Mouse (Mus musculus): ENCODE results near the gene Chrna5.

DNA sequence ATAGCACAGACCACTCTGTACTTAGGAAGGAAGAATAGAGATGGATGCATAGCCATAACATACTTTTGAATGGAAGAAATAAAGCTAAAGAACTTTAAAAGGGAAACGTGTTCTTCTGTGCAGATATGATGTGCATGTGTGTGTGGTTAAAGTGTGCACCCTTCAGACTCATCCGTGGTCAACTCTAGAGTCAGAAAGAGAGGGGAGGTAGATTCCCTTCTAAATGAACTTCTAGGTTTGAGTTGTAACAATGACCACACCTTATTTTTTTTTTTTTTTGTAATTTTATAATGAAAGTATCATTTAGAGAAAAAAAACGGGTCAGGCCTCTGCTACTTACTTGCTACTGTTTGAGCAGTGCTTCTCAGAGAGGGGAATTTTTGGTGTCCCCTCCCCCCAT is 9.7 kb downstream of the Chrna5 start:
- TF ChIP-seq CTCF (IDR thresholded peaks at IDR 0.05; ENCODE audit: borderline replicate concordance, control insufficient read depth, extremely low read depth, insufficient read depth, low read length, poor library complexity) = no peak
- TF ChIP-seq POLR2A (IDR thresholded peaks at IDR 0.05; ENCODE audit: control insufficient read depth, extremely low read depth, insufficient read depth, low read length, poor library complexity) = no peak
